Mouse (Mus musculus) heart, postnatal 0 days (tissue): ENCODE results near the gene Egln1.

Source experiments
- CTCF ChIP-seq: IDR thresholded peaks from 2 replicates; pipeline ENCODE4 v1.5.1; 2016; ENCODE audit warnings: antibody characterized with exemption, control low read depth, low read depth
- EP300 ChIP-seq: IDR thresholded peaks from 2 replicates; pipeline ENCODE4 v1.6.1; 2016; ENCODE audit warnings: antibody characterized with exemption, low read depth

GRCm38 (mm10) chr8:124925544-124926266, 23.4 kb downstream of the Egln1 start:
- TF ChIP-seq CTCF (no peak), EP300 (no peak)
